Mouse (Mus musculus) heart, postnatal 0 days (tissue): ENCODE results near the gene Prkcb.

Experiments used
- CTCF ChIP-seq: IDR thresholded peaks from 2 replicates; pipeline ENCODE4 v1.5.1; 2016; ENCODE audit warnings: antibody characterized with exemption, control low read depth, low read depth
- EP300 ChIP-seq: IDR thresholded peaks from 2 replicates; pipeline ENCODE4 v1.6.1; 2016; ENCODE audit warnings: antibody characterized with exemption, low read depth

GRCm38 (mm10) chr7:122388858-122389257, 100.3 kb downstream of the Prkcb start:
- no peak for TF ChIP-seq CTCF
- TF ChIP-seq EP300 = no peak
